Mouse (Mus musculus) urinary bladder, postnatal 36 days (tissue): Measurements from ENCODE around the gene Smurf1.

Experiments used
- DNase-seq, 2 experiments: peaks; one replicate each; pipeline ENCODE4 v3.0.0; 2022; ENCODE audit warnings: low spot score in 2 of 2, mixed read lengths in 1 of 2

The Smurf1 gene

DNA sequence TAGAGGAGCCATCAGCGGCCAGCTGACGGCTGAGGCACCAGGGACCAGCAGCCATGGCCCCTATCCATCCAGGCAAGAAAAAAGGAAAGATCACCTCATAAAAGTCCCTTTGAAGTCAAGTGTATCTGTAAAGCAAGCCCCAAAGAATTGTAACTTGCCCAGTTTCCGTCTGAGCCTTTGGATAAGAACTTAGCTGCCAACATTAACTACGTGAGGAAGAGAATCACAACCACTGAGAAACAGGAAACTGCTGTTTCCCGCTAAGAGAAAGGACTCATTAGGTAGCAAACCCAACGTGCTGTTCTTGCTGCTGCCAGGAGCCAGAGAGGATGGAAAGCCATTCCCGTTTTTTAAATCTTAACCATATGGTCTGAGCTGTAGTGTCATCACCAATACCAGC, 94.9 kb downstream of the Smurf1 start:
- DNase-seq: no peak

GRCm38 (mm10) chr5:144869466-144869865, 96.2 kb downstream of the Smurf1 start:
- DNase-seq: no peak

GRCm38 (mm10) chr5:144866923-144867322, 98.7 kb downstream of the Smurf1 start:
- DNase-seq: no peak

DNA sequence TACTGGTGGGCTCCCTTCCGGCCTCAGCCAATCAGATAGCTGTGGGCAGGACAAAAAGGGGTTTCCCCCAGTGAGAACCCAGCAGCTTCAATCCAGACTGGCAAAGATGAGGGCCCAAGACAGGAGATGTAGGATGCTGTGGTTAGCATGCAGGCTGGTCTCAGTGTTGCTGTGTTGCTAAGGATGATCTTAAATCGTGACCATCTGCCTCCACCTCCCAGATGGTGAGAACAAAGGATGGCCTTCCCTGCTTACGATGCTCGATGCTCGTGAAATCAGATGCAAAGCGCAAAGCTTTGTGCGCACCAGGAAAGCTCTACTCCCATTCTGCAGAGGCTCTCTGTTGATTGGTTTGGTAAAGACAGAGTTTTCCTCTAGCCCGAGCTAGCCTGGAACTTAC, 104.7 kb downstream of the Smurf1 start:
- DNase-seq: no peak

DNA sequence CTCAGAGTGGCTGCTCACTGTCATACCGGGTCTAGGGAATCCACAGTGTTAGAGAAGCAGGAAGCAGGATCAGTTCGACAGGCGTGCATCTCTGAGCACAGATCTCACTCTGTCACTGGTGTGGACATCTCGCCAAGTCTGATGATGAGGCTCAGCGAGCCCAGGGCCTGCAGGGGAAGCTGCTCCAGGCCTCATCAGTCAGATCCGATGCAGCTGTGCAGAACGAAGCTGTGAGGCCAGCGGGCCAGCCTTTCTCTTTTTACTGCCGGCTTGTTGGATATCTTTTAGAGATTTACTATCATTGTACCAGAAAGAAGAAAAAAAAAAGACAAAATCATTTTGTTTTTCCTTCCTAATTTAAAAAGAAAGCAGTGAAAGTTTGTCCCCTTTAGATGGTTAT, 106.4 kb downstream of the Smurf1 start:
- no peak for DNase-seq

DNA sequence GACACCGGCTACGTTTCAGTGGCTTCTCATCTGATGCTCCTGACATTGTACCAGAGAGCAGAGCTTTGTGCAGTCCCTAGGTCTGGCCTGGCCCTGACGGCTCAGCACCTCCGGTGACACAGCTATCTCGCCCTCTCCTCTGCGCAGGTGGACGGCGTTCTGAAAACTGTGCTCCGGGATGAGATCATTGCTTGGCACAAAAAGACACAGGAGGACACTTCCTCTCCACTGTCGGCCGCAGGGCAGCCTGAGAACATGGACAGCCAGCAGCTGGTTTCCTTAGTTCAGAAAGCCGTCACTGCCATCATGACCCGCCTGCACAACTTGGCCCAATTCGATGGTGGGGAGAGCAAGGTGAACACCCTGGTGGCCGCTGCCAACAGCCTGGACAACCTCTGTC, 107.1 kb downstream of the Smurf1 start:
- no peak for DNase-seq

DNA sequence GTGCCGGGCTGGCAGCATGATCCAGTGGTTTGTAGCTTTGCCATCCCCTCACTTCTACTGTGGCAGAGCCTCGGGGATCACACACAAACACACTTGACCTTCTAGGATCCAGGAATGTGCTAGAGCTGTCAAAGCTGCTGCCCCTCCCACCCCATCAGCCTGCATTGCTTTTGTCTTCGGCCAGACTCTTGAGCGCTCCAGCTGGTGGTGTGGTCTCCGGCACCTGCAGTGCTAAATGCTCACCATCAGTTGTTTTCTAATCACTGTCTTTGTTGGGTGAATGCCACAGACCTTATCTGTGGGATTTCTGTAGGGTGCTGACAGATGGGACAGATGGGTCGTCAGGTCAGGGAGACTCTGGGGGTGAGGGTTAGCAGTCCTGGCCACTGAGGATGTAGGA, 109.7 kb downstream of the Smurf1 start:
- no peak for DNase-seq

GRCm38 (mm10) chr5:144853931-144854330, 111.7 kb downstream of the Smurf1 start:
- no peak for DNase-seq

DNA sequence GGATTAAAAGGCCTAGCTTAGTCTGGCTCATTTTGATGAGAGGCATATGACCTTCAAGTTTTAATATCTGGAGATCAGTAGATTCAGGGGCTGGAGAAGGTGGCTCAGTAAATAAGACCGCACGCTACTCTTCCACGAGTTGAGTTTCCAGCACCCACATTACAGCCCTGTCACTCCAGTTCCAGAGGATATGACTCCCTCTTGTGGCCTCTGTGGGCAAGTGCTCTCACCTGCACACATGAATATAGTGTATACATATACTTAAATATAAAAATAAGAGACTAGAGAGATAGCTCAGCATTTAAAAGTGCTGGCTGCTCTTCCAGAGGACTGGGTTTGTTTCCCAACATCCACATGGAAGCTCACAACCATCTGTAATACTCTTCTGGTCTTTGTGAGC, 113.8 kb downstream of the Smurf1 start:
- DNase-seq: no peak

DNA sequence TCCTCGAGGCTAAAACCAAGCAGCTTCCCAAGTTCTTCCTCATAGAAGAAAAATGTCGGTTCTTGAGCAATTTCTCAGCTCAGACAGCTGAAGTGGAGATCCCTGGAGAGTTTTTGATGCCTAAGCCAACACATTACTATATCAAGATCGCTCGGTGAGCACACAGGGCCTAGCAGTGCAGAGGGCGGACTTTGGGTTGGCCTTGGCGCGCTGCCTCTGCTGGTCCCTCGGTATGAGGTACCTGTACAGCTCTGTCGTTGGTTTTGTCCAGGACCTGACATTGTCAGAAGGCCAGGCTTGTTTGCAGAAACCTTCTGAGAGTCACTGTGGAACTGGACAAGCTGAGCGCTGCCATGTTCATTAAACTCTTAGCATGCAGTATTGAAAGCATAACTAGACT, 115.7 kb downstream of the Smurf1 start:
- no peak for DNase-seq

DNA sequence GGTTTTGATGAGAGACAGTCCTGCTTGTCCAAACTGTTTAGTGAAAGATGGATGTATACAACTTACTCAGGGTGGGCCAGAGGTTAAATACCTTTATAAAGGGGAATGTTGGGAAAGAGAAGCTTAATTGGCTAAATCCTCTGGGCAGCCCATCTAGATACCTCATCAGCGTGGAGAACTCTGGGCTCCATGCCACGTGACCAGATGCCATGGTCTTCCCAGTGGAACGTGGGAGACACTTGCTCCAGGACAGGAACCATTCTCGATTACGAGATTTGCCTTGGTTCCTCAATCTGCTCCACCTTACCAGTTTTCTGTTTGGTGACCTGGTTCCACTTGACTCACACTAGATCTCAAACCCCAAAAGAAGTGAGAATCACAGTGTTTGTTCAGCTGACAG, 116.9 kb downstream of the Smurf1 start:
- no peak for DNase-seq

GRCm38 (mm10) chr5:144845352-144845751, 120.3 kb downstream of the Smurf1 start:
- no peak for DNase-seq

DNA sequence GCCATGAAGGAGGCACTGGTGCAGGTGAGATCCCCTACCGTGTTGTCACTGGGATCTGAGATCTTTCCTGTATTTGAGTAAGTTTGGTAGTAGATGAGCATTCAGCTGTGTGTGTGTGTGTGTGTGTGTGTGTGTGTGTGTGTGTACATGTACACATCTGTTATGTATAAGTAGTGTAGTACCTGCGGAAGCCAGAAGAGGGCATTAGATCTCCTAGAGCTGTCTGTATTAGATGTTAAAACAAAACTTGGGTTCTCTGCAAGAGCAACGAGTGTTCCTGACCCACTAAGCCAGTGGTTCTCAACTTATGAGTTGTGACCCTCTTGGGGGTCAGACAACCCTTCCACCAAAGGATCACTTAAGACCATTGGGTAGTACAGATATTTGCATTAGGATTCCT, 129.5 kb downstream of the Smurf1 start:
- DNase-seq: no peak

GRCm38 (mm10) chr5:144831840-144832469, 133.7 kb downstream of the Smurf1 start:
- DNase-seq: no peak

- no peak for DNase-seq
Observed at GRCm38 (mm10) chr5:144829631-144830030, 136.0 kb downstream of the Smurf1 start.

DNA sequence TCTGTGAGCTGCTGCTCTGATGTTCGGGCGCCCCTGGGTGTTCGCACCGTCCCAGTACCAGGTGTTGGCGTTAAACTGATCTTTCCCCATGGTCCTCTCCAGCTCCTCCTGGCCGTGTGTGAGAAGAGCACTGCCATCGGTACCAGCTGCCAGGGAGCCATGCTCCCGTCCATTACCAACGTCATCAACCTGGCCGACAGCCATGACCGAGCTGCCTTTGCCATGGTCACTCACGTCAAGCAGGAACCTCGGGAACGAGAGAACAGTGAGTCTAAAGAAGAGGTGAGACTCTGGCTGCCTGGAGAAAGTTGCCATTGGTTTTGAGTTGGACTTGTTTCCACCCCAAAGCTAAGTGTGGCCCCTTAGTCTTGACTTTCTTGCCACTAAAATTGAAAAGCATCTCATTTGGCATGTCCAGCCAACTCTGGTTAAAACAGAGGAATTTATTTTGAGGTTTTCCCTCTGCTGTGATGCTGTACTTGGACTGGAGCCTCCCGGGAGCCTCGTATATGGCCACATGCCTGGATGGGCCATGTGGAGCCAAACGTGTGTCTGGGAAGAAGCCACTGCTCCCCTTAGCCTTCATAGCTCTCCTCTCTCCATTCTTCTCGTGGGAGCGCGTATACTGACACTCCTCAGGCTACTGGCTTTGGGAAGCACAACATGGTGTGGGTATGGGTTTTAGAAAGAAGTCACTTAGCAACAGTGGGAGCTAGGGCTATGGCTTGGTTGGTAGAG, 137.1 kb downstream of the Smurf1 start:
- no peak for DNase-seq
